Mouse (Mus musculus) bone marrow, adult 2 months (tissue): Measurements from ENCODE around the gene Lbr.

Source experiments
- CTCF ChIP-seq: fragments of 200-500 bp; IDR thresholded peaks from 2 replicates; pipeline ENCODE4 v1.5.1; 2011; ENCODE audit warnings: low read length, control low read depth; ENCODE audit not compliant: control insufficient read depth, insufficient read depth
- POLR2A ChIP-seq: fragments of 200-500 bp; IDR thresholded peaks from 2 replicates; pipeline ENCODE4 v1.6.1; 2011; ENCODE audit warnings: low read depth, mild to moderate bottlenecking, control low read depth, low read length, borderline replicate concordance; ENCODE audit not compliant: control insufficient read depth

GRCm38 (mm10) chr1:181881532-181881931 is 38.7 kb upstream of the Lbr start:
- TF ChIP-seq CTCF (peak; percentile 99), POLR2A (no peak)
